Comparison of ENCODE assay signal across 30 mouse cellular contexts in the genomic region with DNA sequence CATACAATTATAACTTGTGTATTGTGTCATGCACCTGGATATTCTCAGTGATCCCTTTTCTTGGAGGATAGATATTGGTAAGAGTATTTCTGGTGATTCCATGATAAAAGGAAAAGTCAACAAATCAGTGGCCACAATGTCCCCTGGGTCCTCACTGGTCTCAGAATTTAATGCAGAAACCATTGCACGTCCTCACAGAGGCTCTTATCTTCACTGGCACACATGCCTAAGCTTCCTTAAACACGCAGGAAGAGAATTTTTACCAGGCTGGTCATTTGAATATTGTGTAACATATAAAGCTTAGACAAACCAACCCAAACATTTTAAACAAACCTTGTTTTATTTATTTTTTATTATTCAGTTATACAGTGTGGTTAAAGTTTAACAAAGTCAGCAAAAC.
"Had no signal": no experiment of that assay in that cellular context is flagged by ENCODE, and none has a peak within 500 bp of the region (broad histone marks: within the 10 kb centered on the region; RNA-seq: fewer than 3 reads in every experiment).

No protein-coding gene starts in this region.

- H3K9ac ChIP-seq: limb, embryonic 12.5 days; limb, embryonic 13.5 days; limb, embryonic 15.5 days; liver, embryonic 12.5 days; liver, embryonic 13.5 days; liver, embryonic 14.5 days; liver, embryonic 15.5 days; lung, embryonic 14.5 days; lung, embryonic 15.5 days; midbrain, embryonic 12.5 days; midbrain, embryonic 13.5 days; midbrain, embryonic 15.5 days; neural tube, embryonic 12.5 days had no signal

- H3K36me3 ChIP-seq: limb, embryonic 10.5 days; limb, embryonic 12.5 days; limb, embryonic 13.5 days; limb, embryonic 15.5 days; liver, embryonic 12.5 days; liver, embryonic 13.5 days; liver, embryonic 15.5 days; lung, embryonic 15.5 days; midbrain, embryonic 10.5 days; midbrain, embryonic 12.5 days; midbrain, embryonic 13.5 days; midbrain, embryonic 15.5 days; neural tube, embryonic 12.5 days had no signal

- H3K4me1 ChIP-seq: limb, embryonic 10.5 days; limb, embryonic 12.5 days; limb, embryonic 13.5 days; limb, embryonic 15.5 days; liver, embryonic 12.5 days; liver, embryonic 13.5 days; liver, embryonic 15.5 days; lung, embryonic 15.5 days; midbrain, embryonic 10.5 days; midbrain, embryonic 12.5 days; midbrain, embryonic 13.5 days; midbrain, embryonic 15.5 days; neural tube, embryonic 12.5 days had no signal

- DNase-seq: left cerebral cortex, postnatal 4 days; liver; liver, embryonic 13.5 days; lung, adult 18-20 months; lung, adult 2 months; lung, embryonic 14.5 days; lung, postnatal 10 days; lung, postnatal 36 days; lung, postnatal 4 days; midbrain, embryonic 14.5 days had no signal

- H3K9me3 ChIP-seq: limb, embryonic 10.5 days; limb, embryonic 12.5 days; limb, embryonic 13.5 days; limb, embryonic 15.5 days; liver, embryonic 12.5 days; liver, embryonic 13.5 days; liver, embryonic 15.5 days; lung, embryonic 15.5 days; megakaryocyte, embryonic 14.5 days; midbrain, embryonic 10.5 days; midbrain, embryonic 12.5 days; midbrain, embryonic 13.5 days; midbrain, embryonic 15.5 days; neural tube, embryonic 12.5 days had no signal

- H3K4me3 ChIP-seq: left cerebral cortex, adult 2 months; limb, embryonic 10.5 days; limb, embryonic 12.5 days; limb, embryonic 13.5 days; limb, embryonic 15.5 days; liver, embryonic 12.5 days; liver, embryonic 13.5 days; liver, embryonic 15.5 days; lung, embryonic 15.5 days; megakaryocyte, embryonic 14.5 days; midbrain, embryonic 10.5 days; midbrain, embryonic 12.5 days; midbrain, embryonic 13.5 days; midbrain, embryonic 15.5 days; myocyte; neural tube, embryonic 12.5 days had no signal

- H3K4me2 ChIP-seq: limb, embryonic 12.5 days; limb, embryonic 13.5 days; limb, embryonic 15.5 days; liver, embryonic 12.5 days; liver, embryonic 13.5 days; liver, embryonic 15.5 days; lung, embryonic 14.5 days; lung, embryonic 15.5 days; midbrain, embryonic 11.5 days; midbrain, embryonic 12.5 days; midbrain, embryonic 13.5 days; midbrain, embryonic 15.5 days; neural tube, embryonic 12.5 days had no signal

- H3K27ac ChIP-seq: left cerebral cortex, adult 2 months; limb, embryonic 10.5 days; limb, embryonic 12.5 days; limb, embryonic 13.5 days; limb, embryonic 15.5 days; liver, embryonic 12.5 days; liver, embryonic 13.5 days; liver, embryonic 14.5 days; liver, embryonic 15.5 days; lung, embryonic 15.5 days; macrophage; midbrain, embryonic 10.5 days; midbrain, embryonic 12.5 days; midbrain, embryonic 13.5 days; midbrain, embryonic 15.5 days; neural tube, embryonic 12.5 days had no signal

- H3K27me3 ChIP-seq: limb, embryonic 12.5 days; limb, embryonic 13.5 days; limb, embryonic 15.5 days; liver, embryonic 12.5 days; liver, embryonic 13.5 days; liver, embryonic 15.5 days; lung, embryonic 15.5 days; megakaryocyte, embryonic 14.5 days; midbrain, embryonic 12.5 days; midbrain, embryonic 13.5 days; midbrain, embryonic 15.5 days; neural tube, embryonic 12.5 days had no signal

- ATAC-seq: liver, embryonic 12.5 days; lung, postnatal 0 days; midbrain, embryonic 13.5 days; midbrain, embryonic 15.5 days; midbrain, embryonic 16.5 days had no signal
